Mouse (Mus musculus): ENCODE measurements around the gene Rpl18. TPM values are rescaled to one million over a fixed set of nuclear protein-coding genes. Genes with fewer than 3 reads are reported as not detected.
A peak's percentile ranks its signal among the peaks of the same experiment; 100 is the strongest.

The Rpl18 gene
- polyA plus RNA-seq, 1 experiment from 2014 or later = 1,272 TPM

- 0 out of 2 replicates have a peak, but pooled peaks cover under 1% of the 10 kb centered on the region for H3K27me3 ChIP-seq (ENCODE audit: control insufficient read depth, insufficient read depth, low read length)
- 31% methylated on average over 12 of the region's 12 CpGs for WGBS
- peaks cover 35% of the 10 kb centered on the region for H3K4me1 ChIP-seq (ENCODE audit: control insufficient read depth, insufficient read depth, low read length)
These were observed 11.7 kb upstream of the Rpl18 start for GRCm38 (mm10) chr7:45703521-45704033.

GRCm38 (mm10) chr7:45704046-45704559 is 11.2 kb upstream of the Rpl18 start:
- Histone ChIP-seq H3K27me3 (ENCODE audit: control insufficient read depth, insufficient read depth, low read length) (no peaks in the 10 kb centered on the region), H3K36me3 (ENCODE audit: control insufficient read depth, insufficient read depth, low read length) (no peaks in the 10 kb centered on the region), H3K9ac (replicated peaks; ENCODE audit: low read depth, low read length) (peak overlapping the region; percentile 26; the same call in 1 of the 2 replicates), H3K4me2 (replicated peaks; ENCODE audit: low read depth, low read length) (peak overlapping the region; percentile 80), H3K9me3 (ENCODE audit: control insufficient read depth, low read depth, low read length) (no peaks in the 10 kb centered on the region), H3K27ac (ENCODE audit: low read length) (peak overlapping the region; percentile 77), H3K4me1 (ENCODE audit: control insufficient read depth, insufficient read depth, low read length) (peaks cover 39% of the 10 kb centered on the region), H3K4me3 (ENCODE audit: low read depth, low read length) (peak overlapping the region; percentile 74)
- ATAC-seq (ENCODE audit: insufficient number of reproducible peaks, insufficient read depth, low FRiP score, low read depth) = peak; percentile 38
- WGBS = 1% methylated on average over 13 of the region's 13 CpGs

More at GRCm38 (mm10) chr7:45703521-45704033, 11.7 kb upstream of the Rpl18 start:
- Histone ChIP-seq H3K27ac (ENCODE audit: low read length) (peak overlapping the region; percentile 77), H3K4me3 (ENCODE audit: low read depth, low read length) (peak overlapping the region; percentile 74; the same call in 1 of the 2 replicates), H3K9me3 (ENCODE audit: control insufficient read depth, low read depth, low read length) (no peaks in the 10 kb centered on the region), H3K36me3 (ENCODE audit: control insufficient read depth, insufficient read depth, low read length) (no peaks in the 10 kb centered on the region), H3K4me2 (replicated peaks; ENCODE audit: low read depth, low read length) (peak overlapping the region; percentile 80), H3K9ac (replicated peaks; ENCODE audit: low read depth, low read length) (peak overlapping the region; percentile 26; the same call in 1 of the 2 replicates)
- ATAC-seq (ENCODE audit: insufficient number of reproducible peaks, insufficient read depth, low FRiP score, low read depth) = no peak

GRCm38 (mm10) chr7:45704730-45705442 is 10.4 kb upstream of the Rpl18 start, which contains the start of gene Dbp:
Dbp (plus strand) TSS chr7:45705088.
- peak within 1 kb of the TSS; percentile 73 for H3K9ac ChIP-seq (replicated peaks; ENCODE audit: low read depth, low read length)
- H3K4me2 ChIP-seq (replicated peaks; ENCODE audit: low read depth, low read length) = peak within 1 kb of the TSS; percentile 96
- ATAC-seq (ENCODE audit: insufficient number of reproducible peaks, insufficient read depth, low FRiP score, low read depth) = peak; percentile 87
- peak within 1 kb of the TSS; percentile 91 for H3K27ac ChIP-seq (ENCODE audit: low read length)
- H3K9me3 ChIP-seq (ENCODE audit: control insufficient read depth, low read depth, low read length) = no peaks in the 10 kb centered on the region
- no peaks in the 10 kb centered on the region for H3K27me3 ChIP-seq (ENCODE audit: control insufficient read depth, insufficient read depth, low read length)
- peaks cover 36% of the 10 kb centered on the region for H3K4me1 ChIP-seq (ENCODE audit: control insufficient read depth, insufficient read depth, low read length)
- H3K36me3 ChIP-seq (ENCODE audit: control insufficient read depth, insufficient read depth, low read length) = peaks cover 4% of the 10 kb centered on the region; the same call in 1 of the 2 replicates
- peak within 1 kb of the TSS; percentile 74 for H3K4me3 ChIP-seq (ENCODE audit: low read depth, low read length)
- WGBS = under 1% methylated on average over 36 of the region's 36 CpGs

- Histone ChIP-seq H3K4me1 (ENCODE audit: control insufficient read depth, insufficient read depth, low read length) (peaks cover 30% of the 10 kb centered on the region), H3K9me3 (ENCODE audit: control insufficient read depth, low read depth, low read length) (no peaks in the 10 kb centered on the region), H3K27ac (ENCODE audit: low read length) (peak overlapping the region; percentile 91), H3K4me2 (replicated peaks; ENCODE audit: low read depth, low read length) (peak overlapping the region; percentile 96), H3K27me3 (ENCODE audit: control insufficient read depth, insufficient read depth, low read length) (no peaks in the 10 kb centered on the region), H3K9ac (replicated peaks; ENCODE audit: low read depth, low read length) (peak overlapping the region; percentile 73), H3K4me3 (ENCODE audit: low read depth, low read length) (peak overlapping the region; percentile 74), H3K36me3 (ENCODE audit: control insufficient read depth, insufficient read depth, low read length) (peaks cover 10% of the 10 kb centered on the region; the same call in 1 of the 2 replicates)
- under 1% methylated on average over 21 of the region's 21 CpGs for WGBS
- peak; percentile 0; the same call in 1 of the 2 replicates for ATAC-seq (ENCODE audit: insufficient number of reproducible peaks, insufficient read depth, low FRiP score, low read depth)
These were observed 9.8 kb upstream of the Rpl18 start for GRCm38 (mm10) chr7:45705443-45705864.

GRCm38 (mm10) chr7:45705873-45706281 is 9.4 kb upstream of the Rpl18 start:
- Histone ChIP-seq H3K27ac (ENCODE audit: low read length) (peak overlapping the region; percentile 91; the same call in 1 of the 2 replicates), H3K9me3 (ENCODE audit: control insufficient read depth, low read depth, low read length) (no peaks in the 10 kb centered on the region), H3K27me3 (ENCODE audit: control insufficient read depth, insufficient read depth, low read length) (no peaks in the 10 kb centered on the region), H3K9ac (replicated peaks; ENCODE audit: low read depth, low read length) (peak overlapping the region; percentile 73), H3K4me3 (ENCODE audit: low read depth, low read length) (peak overlapping the region; percentile 74), H3K36me3 (ENCODE audit: control insufficient read depth, insufficient read depth, low read length) (peaks cover 13% of the 10 kb centered on the region; the same call in 1 of the 2 replicates), H3K4me2 (replicated peaks; ENCODE audit: low read depth, low read length) (peak overlapping the region; percentile 96), H3K4me1 (ENCODE audit: control insufficient read depth, insufficient read depth, low read length) (peaks cover 28% of the 10 kb centered on the region)
- ATAC-seq (ENCODE audit: insufficient number of reproducible peaks, insufficient read depth, low FRiP score, low read depth) = 0 out of 2 replicates have a peak, but pooled peaks have one; percentile 17
- WGBS = 1% methylated on average over 7 of the region's 7 CpGs

GRCm38 (mm10) chr7:45706721-45707241 is 8.5 kb upstream of the Rpl18 start:
- 0 out of 2 replicates have a peak, but pooled peaks have one; percentile 4 for ATAC-seq (ENCODE audit: insufficient number of reproducible peaks, insufficient read depth, low FRiP score, low read depth)
- H3K4me3 ChIP-seq (ENCODE audit: low read depth, low read length) = peak overlapping the region; percentile 74
- peak overlapping the region; percentile 96 for H3K4me2 ChIP-seq (replicated peaks; ENCODE audit: low read depth, low read length)
- H3K27ac ChIP-seq (ENCODE audit: low read length) = peak overlapping the region; percentile 74
- no peaks in the 10 kb centered on the region for H3K9me3 ChIP-seq (ENCODE audit: control insufficient read depth, low read depth, low read length)
- H3K9ac ChIP-seq (replicated peaks; ENCODE audit: low read depth, low read length) = peak overlapping the region; percentile 73
- H3K4me1 ChIP-seq (ENCODE audit: control insufficient read depth, insufficient read depth, low read length) = peaks cover 22% of the 10 kb centered on the region
- peaks cover 22% of the 10 kb centered on the region for H3K36me3 ChIP-seq (ENCODE audit: control insufficient read depth, insufficient read depth, low read length)
- WGBS = 1% methylated on average over 45 of the region's 45 CpGs
- no peaks in the 10 kb centered on the region for H3K27me3 ChIP-seq (ENCODE audit: control insufficient read depth, insufficient read depth, low read length)

GRCm38 (mm10) chr7:45707375-45707967 is 7.8 kb upstream of the Rpl18 start:
- ATAC-seq (ENCODE audit: insufficient number of reproducible peaks, insufficient read depth, low FRiP score, low read depth) = peak; percentile 8; the same call in 1 of the 2 replicates
- H3K27ac ChIP-seq (ENCODE audit: low read length) = peak overlapping the region; percentile 74
- peak overlapping the region; percentile 73; the same call in 1 of the 2 replicates for H3K9ac ChIP-seq (replicated peaks; ENCODE audit: low read depth, low read length)
- peaks cover 28% of the 10 kb centered on the region for H3K36me3 ChIP-seq (ENCODE audit: control insufficient read depth, insufficient read depth, low read length)
- H3K9me3 ChIP-seq (ENCODE audit: control insufficient read depth, low read depth, low read length) = no peaks in the 10 kb centered on the region
- peak overlapping the region; percentile 74 for H3K4me3 ChIP-seq (ENCODE audit: low read depth, low read length)
- peak overlapping the region; percentile 96 for H3K4me2 ChIP-seq (replicated peaks; ENCODE audit: low read depth, low read length)
- 1% methylated on average over 27 of the region's 27 CpGs for WGBS
- H3K4me1 ChIP-seq (ENCODE audit: control insufficient read depth, insufficient read depth, low read length) = peaks cover 22% of the 10 kb centered on the region
- no peaks in the 10 kb centered on the region for H3K27me3 ChIP-seq (ENCODE audit: control insufficient read depth, insufficient read depth, low read length)
